Mouse (Mus musculus) embryo, embryonic 10.5 days (tissue): ENCODE data around the gene Olfr632.
"Not testable (repeated sequence)": the region's sequence is repeated elsewhere in the genome, so short reads cannot be mapped to it uniquely, and the experiment has no call there.

Source experiments
- DNase-seq: peaks from one replicate; pipeline ENCODE4 v3.0.0-alpha.2; 2015; ENCODE audit warnings: low spot score

Gene Olfr632

GRCm38 (mm10) chr7:103934264-103934663 is at the start of gene Olfr632:
Olfr632 (plus strand) TSS chr7:103934347.
- no peak for DNase-seq

GRCm38 (mm10) chr7:103886152-103886551 is 48.0 kb upstream of the Olfr632 start, which contains the start of gene Olfr66:
Olfr66 (minus strand) TSS chr7:103886252.
- DNase-seq: no peak

GRCm38 (mm10) chr7:103894385-103894784 is 39.8 kb upstream of the Olfr632 start, which contains the start of gene Olfr64:
Olfr64 (minus strand) TSS chr7:103894485.
- DNase-seq: no peak

GRCm38 (mm10) chr7:103903187-103903586 is 31.0 kb upstream of the Olfr632 start, which contains the start of gene Olfr65:
Olfr65 (plus strand) TSS chr7:103903487.
- no peak for DNase-seq

- DNase-seq: peak; percentile 35
Observed at GRCm38 (mm10) chr7:103910047-103910446, 24.1 kb upstream of the Olfr632 start.

- DNase-seq: peak; percentile 65
Observed at GRCm38 (mm10) chr7:103912969-103913511, 21.1 kb upstream of the Olfr632 start.

GRCm38 (mm10) chr7:103915338-103915737 is 18.8 kb upstream of the Olfr632 start:
- no peak for DNase-seq

GRCm38 (mm10) chr7:103928525-103928924 is 5.6 kb upstream of the Olfr632 start, which contains the start of gene Olfr631:
Olfr631 (plus strand) TSS chr7:103928825.
- no peak for DNase-seq

- peak; percentile 82 for DNase-seq
Observed at GRCm38 (mm10) chr7:103942730-103943129, 8.6 kb downstream of the Olfr632 start.

- DNase-seq: no peak
Observed at GRCm38 (mm10) chr7:103944137-103944536, 10.0 kb downstream of the Olfr632 start, which contains the start of gene Olfr633. Olfr633 (plus strand) TSS chr7:103944437.

GRCm38 (mm10) chr7:103966873-103967272 is 32.7 kb downstream of the Olfr632 start:
- not testable (repeated sequence) for DNase-seq

- DNase-seq: no peak
Observed at GRCm38 (mm10) chr7:103970852-103971251, 36.7 kb downstream of the Olfr632 start, which contains the start of gene Olfr635. Olfr635 (plus strand) TSS chr7:103971152.

GRCm38 (mm10) chr7:103971782-103972181 is 37.6 kb downstream of the Olfr632 start:
- DNase-seq: no peak
